Mouse (Mus musculus) C2C12 (cell line): ENCODE measurements around the gene Slc26a10. TPM values are rescaled to one million over a fixed set of nuclear protein-coding genes. Genes with fewer than 3 reads are reported as not detected.

ENCODE experiments used
- H3K27me3 ChIP-seq: one replicate; pipeline ENCODE4 v1.6.1; 2011; ENCODE audit not compliant: control insufficient read depth, insufficient read depth, insufficient read length
- H3K36me3 ChIP-seq: one replicate; pipeline ENCODE4 v1.6.1; 2011; ENCODE audit not compliant: control insufficient read depth, insufficient read depth
- H3K4me3 ChIP-seq: one replicate; pipeline ENCODE4 v1.5.1; 2011; ENCODE audit warnings: mild to moderate bottlenecking, control low read depth; ENCODE audit not compliant: poor library complexity, insufficient read depth, severe bottlenecking
- H3K79me2 ChIP-seq: one replicate; pipeline ENCODE4 v1.6.1; 2011; ENCODE audit not compliant: control insufficient read depth, insufficient read depth
- H3K79me3 ChIP-seq: one replicate; pipeline ENCODE4 v1.6.1; 2011; ENCODE audit warnings: low read depth, control low read depth
- H3ac ChIP-seq: one replicate; pipeline ENCODE3; 2011; ENCODE audit warnings: low read depth; ENCODE audit not compliant: control insufficient read depth, insufficient read length
- CEBPB ChIP-seq: IDR thresholded peaks from one replicate; pipeline ENCODE4 v1.6.1; 2011; ENCODE audit warnings: low read depth, mild to moderate bottlenecking, control low read depth, moderate library complexity
- CTCF ChIP-seq: IDR thresholded peaks from one replicate; pipeline ENCODE4 v1.5.1; 2011; ENCODE audit not compliant: control insufficient read depth, insufficient read depth, insufficient read length
- FOSL1 ChIP-seq: IDR thresholded peaks from one replicate; pipeline ENCODE4 v1.8.0; 2011; ENCODE audit warnings: mild to moderate bottlenecking, low read length; ENCODE audit not compliant: poor library complexity, insufficient read depth, severe bottlenecking
- MAX ChIP-seq: IDR thresholded peaks from one replicate; pipeline ENCODE4 v1.6.1; 2011; ENCODE audit warnings: mild to moderate bottlenecking, control low read depth
- MYOD1 ChIP-seq: IDR thresholded peaks from one replicate; pipeline ENCODE4 v1.6.1; 2011; ENCODE audit warnings: low read depth; ENCODE audit not compliant: control insufficient read depth, insufficient read length
- MYOG ChIP-seq: IDR thresholded peaks from one replicate; pipeline ENCODE4 v1.6.1; 2011; ENCODE audit not compliant: control insufficient read depth, insufficient read length; ENCODE audit errors: extremely low read depth
- USF1 ChIP-seq: IDR thresholded peaks from one replicate; pipeline ENCODE4 v1.6.1; 2011; ENCODE audit warnings: low read depth, mild to moderate bottlenecking, control low read depth, moderate library complexity
- polyA plus RNA-seq: library from polyadenylated mRNA; unstranded; fragments of >200 nt; fragmentation: generic; extraction: Trizol; gene quantifications from one replicate; pipeline ENCODE4 v1.2.1, GENCODE M21; 2012; ENCODE audit warnings: missing spikeins

Gene Slc26a10
- polyA plus RNA-seq, 1 experiment, result 2.9 TPM

DNA sequence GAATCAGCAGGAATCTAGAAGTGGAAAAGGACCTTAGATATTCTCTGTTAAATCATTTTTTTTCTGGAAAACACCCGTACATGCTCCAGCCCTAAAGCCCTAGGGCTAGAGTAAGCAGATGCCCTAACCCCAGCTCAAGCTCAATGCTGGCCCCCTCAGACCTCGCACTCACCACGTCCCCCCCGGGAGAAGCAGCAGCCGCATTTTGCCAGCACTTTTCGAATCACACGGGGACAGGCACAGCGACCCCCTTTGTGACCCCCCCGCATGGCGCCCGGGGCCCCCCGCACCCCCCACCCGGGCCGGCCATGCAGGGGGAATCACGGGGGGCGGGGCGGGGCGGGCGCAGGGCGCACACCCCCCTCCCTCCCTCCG is 7.6 kb upstream of the Slc26a10 start:
- Histone ChIP-seq H3K79me3 (no peaks in the 10 kb centered on the region), H3K4me3 (peak overlapping the region; percentile 40), H3K79me2 (no peaks in the 10 kb centered on the region), H3K36me3 (peaks cover 5% of the 10 kb centered on the region), H3ac (peak overlapping the region; percentile 90), H3K27me3 (no peaks in the 10 kb centered on the region)
- TF ChIP-seq CEBPB (no peak), USF1 (no peak), FOSL1 (no peak), CTCF (no peak), MYOG (no peak), MYOD1 (no peak), MAX (no peak)

DNA sequence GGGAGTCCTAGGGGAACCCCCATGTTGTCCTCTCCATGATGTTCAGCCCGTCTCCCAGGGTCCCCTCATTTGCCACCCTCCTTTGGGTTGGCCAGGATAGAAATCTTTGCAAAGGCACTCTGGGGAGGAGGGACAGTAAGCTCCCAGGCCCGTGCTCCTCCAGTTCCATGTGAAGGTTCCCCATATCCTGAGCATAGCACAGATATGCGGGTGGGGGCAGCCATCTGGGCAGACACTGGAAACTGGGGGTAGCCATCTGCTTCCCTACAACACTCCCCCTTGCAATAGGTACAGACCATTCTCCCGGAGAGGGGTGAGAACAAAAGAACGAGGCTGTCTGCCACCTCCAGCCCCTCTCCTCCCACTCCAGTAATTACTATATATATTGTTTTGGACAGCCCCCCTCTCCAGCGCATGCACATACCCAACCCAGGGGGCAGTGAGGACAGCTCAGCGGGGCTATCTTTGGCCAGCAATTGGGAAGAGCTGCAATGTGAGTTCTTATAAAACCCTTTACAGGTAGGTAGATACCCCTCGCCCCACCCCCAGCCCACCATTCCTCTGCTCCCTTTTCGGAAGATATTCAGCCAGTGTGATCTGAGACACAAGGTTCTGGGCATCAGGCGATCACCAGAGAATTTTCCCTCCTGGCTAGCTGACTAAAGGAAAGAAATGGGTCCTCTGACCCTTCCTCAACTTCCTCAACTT is 7.1 kb upstream of the Slc26a10 start:
- TF ChIP-seq MYOD1 (no peak), MAX (no peak), MYOG (no peak), FOSL1 (no peak), CTCF (no peak), CEBPB (no peak), USF1 (no peak)
- H3K36me3 ChIP-seq, result peaks cover 3% of the 10 kb centered on the region
- H3K4me3 ChIP-seq, result no peak overlapping the region

DNA sequence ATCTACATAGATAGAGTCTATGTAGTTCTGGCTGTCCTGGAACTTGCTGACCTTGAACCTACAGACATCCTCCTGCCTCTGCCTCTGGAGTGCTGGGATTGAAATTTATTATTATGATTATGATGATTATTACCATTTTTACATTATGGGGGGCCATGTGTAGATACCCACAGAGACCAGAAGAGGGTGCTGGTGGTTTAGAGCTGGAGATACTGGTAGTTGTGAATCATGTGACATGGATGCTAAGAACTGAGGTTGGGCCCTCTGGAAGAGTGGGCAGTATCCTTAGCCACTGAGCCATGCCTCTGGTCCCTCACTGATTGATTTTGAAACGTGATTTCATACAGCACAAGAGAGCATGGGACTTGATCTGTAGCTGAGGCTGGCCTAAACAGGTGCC is 6.0 kb upstream of the Slc26a10 start:
- Histone ChIP-seq H3ac (no peak overlapping the region), H3K27me3 (no peaks in the 10 kb centered on the region), H3K36me3 (peaks cover 3% of the 10 kb centered on the region), H3K79me2 (no peaks in the 10 kb centered on the region), H3K79me3 (no peaks in the 10 kb centered on the region), H3K4me3 (no peak overlapping the region)
- no peak for TF ChIP-seq CEBPB
- peak; percentile 58 for TF ChIP-seq USF1

More for the DNA sequence above, 7.1 kb upstream of the Slc26a10 start:
- H3K27me3 ChIP-seq, result no peaks in the 10 kb centered on the region
- H3K79me3 ChIP-seq, result no peaks in the 10 kb centered on the region
- no peak overlapping the region for H3ac ChIP-seq
- H3K79me2 ChIP-seq, result no peaks in the 10 kb centered on the region

- Histone ChIP-seq H3K36me3 (no peaks in the 10 kb centered on the region), H3K27me3 (no peaks in the 10 kb centered on the region), H3K79me3 (no peaks in the 10 kb centered on the region), H3K79me2 (no peaks in the 10 kb centered on the region), H3K4me3 (no peak overlapping the region), H3ac (no peak overlapping the region)
- TF ChIP-seq FOSL1 (no peak), USF1 (no peak), CTCF (no peak), CEBPB (no peak), MYOG (no peak), MAX (no peak), MYOD1 (no peak)
These were observed 5.1 kb upstream of the Slc26a10 start for GRCm38 (mm10) chr10:127185506-127185905.

DNA sequence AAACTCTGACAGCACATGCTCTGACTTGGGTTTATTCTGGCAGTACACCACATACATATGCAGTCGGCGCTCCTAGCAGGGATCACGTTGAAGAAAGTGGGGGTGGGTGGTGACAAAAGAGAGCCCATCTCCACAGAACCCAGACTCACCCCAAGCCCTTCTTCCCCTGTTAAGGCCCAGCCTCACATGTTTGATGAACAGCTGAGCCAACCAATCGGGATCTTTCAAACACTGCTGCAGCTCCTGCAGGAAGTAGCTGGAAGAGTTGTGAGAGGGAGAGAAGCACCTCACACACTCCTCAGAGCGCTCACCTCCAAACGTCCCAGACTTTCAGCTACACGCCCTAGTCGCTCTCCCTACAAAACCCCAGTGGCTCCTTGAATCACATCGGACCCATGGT is 4.7 kb upstream of the Slc26a10 start:
- no peaks in the 10 kb centered on the region for H3K79me2 ChIP-seq
- no peaks in the 10 kb centered on the region for H3K27me3 ChIP-seq
- no peaks in the 10 kb centered on the region for H3K36me3 ChIP-seq

GRCm38 (mm10) chr10:127183759-127184158 is 3.3 kb upstream of the Slc26a10 start:
- Histone ChIP-seq H3K36me3 (no peaks in the 10 kb centered on the region), H3K4me3 (no peak overlapping the region), H3ac (no peak overlapping the region)

More for the DNA sequence above, 4.7 kb upstream of the Slc26a10 start:
- TF ChIP-seq CEBPB, result no peak
- no peak for TF ChIP-seq MYOG
- TF ChIP-seq FOSL1, result no peak
- no peak for TF ChIP-seq USF1
- Histone ChIP-seq H3K4me3 (no peak overlapping the region), H3K79me3 (no peaks in the 10 kb centered on the region), H3ac (no peak overlapping the region)

More at GRCm38 (mm10) chr10:127183759-127184158, 3.3 kb upstream of the Slc26a10 start:
- Histone ChIP-seq H3K79me2 (no peaks in the 10 kb centered on the region), H3K79me3 (no peaks in the 10 kb centered on the region), H3K27me3 (no peaks in the 10 kb centered on the region)
- TF ChIP-seq FOSL1 (no peak), MAX (no peak), MYOD1 (no peak), CEBPB (no peak), CTCF (no peak), USF1 (no peak), MYOG (no peak)
